Mouse (Mus musculus): ENCODE measurements around the gene Hspb6.

The Hspb6 gene

DNA sequence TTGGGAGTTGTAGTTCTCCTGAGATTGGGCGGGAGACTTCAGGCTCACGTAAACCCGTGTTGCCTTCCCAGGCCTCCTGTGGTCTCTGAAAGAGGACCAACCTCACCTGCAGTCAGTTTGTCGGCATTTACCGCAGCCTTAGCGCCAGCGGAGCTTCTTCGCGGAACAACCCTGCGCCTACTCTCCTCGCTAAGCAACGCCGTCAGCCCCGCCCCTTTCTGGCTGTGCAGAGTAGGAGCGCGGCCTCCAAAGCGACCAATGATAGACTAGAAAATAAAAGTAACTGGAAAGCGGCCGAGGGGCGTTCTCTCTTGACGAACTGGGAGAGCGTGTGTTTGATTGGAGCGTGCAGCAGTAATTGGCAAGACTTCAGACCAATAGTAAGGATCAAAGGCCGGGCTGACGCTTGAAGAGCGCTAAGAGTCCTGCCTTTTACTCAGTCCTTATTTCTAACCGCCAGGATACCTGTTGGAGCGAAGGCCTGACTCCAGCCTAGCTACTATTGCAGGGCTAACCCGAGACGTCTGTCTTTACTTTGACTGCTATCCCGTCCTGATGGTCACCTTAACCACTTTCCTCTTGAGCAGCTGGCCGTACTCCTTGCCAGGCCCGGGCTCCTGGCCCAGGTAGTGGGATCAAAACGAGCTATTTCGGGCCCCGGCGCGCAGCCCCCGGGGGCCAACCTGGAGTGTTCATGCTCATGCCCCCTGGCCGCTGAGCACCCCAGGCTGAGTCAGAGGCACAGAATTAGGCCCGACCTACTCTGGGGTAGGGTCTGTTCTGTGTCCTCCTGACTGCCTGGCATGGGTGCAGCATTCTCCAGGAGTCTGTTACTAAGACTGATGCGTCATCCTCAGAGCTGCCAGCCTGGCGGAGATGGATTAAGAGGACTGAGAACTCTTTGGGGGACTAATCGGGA is at the start of gene Hspb6, which contains the start of gene Proser3:
Hspb6 (plus strand) TSS at position 77 of the 919 bp plus-strand sequence.
Proser3 (minus strand) TSS at position 198 of the 919 bp plus-strand sequence.
- DNase-seq: peak; percentile 98

GRCm38 (mm10) chr7:30508061-30508460 is 43.9 kb upstream of the Hspb6 start:
- DNase-seq: no peak

DNA sequence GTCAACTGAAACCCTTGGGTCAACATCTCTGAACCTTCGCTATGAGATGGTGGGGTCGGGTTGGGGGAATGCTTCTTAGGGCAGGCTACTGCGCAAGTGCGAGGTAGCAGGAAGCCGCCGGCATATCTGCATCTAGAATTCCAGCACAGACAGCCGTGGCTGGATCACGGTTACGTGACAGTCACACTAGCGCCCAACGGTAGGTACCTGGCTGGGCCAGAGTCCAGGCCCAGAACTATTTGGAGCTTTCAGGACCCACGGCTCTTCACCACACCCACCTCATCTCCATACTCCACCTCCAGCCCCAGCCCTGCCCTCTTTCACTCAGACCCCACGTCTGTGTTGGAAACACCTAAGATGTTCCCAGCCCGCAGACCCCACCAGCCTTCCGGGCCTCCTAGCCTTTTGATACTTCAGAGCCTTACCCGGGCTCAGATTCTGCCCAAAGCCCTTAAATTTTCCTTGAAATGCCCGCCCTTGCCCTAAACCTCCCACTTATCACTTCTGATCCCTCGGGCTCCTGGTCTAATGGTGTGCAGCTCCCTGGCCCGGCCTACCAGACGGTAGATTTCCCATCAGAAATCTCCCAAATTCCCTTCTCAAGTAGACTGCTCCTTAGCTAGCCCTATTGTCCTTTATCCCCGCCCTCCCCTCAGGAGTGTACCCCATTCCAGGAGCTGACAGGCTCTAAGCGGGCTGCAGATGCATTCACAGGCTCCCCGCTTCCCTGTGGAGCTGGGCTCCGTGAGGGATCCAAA is 36.8 kb upstream of the Hspb6 start:
- DNase-seq: no peak

DNA sequence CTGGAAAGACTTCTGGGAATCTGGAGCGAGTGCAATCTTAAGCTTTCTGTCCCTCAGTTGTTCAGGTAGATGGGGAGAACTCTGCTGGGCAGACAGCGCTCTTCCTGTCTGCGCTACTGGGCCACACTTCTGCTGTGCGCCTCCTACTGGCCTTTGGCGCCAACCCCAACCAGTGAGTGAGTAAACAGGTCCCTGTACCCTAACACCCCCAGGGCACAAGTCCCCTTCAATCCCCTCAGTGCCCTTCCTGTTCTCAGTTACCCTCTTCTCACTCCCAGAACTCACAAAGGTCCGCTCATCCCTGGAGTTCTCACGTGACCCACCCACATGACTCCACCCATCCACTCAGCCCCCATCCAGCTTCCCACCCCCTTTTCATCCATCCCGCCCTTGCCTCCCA is 33.7 kb upstream of the Hspb6 start:
- DNase-seq: no peak

- no peak for DNase-seq
Observed at GRCm38 (mm10) chr7:30520396-30520795, 31.6 kb upstream of the Hspb6 start.

- no peak for DNase-seq
Observed at GRCm38 (mm10) chr7:30520856-30521255, 31.1 kb upstream of the Hspb6 start.

- no peak for DNase-seq
Observed at GRCm38 (mm10) chr7:30522871-30523270, 29.1 kb upstream of the Hspb6 start.

- no peak for DNase-seq
Observed at GRCm38 (mm10) chr7:30524487-30524886, 27.5 kb upstream of the Hspb6 start.

DNA sequence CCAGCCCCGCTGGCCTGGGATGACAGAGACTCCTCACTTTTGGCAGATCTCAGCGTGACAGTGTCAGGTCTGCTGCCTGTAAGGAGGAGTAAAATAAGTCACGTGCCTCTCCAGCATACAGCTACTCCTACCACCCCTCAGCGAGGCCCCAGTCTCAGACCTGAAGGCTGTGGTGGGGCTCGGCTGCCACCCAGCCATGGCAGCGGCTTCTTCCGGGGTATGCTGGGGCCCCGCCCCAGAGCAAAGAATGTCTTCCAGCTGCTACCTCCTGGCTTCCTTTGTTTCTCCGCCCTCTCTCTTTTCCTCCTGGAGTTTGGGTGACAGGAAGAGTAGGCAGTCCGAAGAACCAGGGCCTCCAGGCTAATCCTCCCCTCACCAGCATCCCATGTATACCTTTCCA is 26.0 kb upstream of the Hspb6 start:
- DNase-seq: no peak

- no peak for DNase-seq
Observed at GRCm38 (mm10) chr7:30526399-30526798, 25.6 kb upstream of the Hspb6 start.

DNA sequence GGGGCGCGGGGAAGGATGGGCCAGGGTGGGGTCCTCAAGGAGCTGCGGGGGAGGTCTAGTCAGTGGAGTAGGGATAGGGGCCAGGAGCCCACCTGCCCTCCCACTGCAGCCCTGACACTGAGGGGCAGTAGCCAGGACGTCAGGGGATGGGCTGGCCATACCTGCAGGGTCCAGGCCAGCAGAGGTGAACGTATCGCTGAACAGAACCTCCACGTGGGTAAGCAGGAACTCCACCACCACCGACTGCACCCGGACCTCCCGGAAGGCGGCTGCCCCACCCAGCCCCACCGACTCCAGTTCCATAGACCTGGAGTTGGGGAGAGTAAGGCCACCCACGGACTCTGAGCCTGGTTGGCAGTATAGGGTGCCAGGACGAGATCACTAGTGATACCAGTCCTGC is 25.0 kb upstream of the Hspb6 start:
- no peak for DNase-seq

DNA sequence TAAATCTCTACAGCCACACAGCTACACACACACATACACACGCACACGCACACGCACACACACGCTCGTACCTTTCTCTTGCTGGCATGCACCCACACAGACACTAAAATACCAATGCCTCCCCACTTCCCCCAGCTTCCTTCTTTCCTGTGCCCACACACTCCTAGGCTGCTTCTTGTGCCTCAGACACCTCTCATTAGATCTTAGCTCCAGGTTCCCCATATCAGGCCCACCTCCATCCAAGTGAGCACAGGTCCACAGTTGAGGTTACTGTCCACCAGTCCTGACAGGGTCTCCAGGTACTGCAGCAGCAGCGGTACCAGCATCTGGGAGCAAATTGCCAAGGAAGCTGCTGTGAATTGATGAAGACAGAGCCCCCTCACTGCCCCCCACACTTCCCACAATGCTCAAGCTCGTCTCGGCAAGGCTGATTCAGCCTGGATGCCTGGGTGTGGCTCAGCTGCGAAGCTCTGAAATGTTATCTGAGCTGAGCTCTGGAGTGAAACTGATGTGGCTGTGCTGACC is 20.6 kb upstream of the Hspb6 start:
- DNase-seq: no peak

- no peak for DNase-seq
Observed at GRCm38 (mm10) chr7:30532931-30533330, 19.0 kb upstream of the Hspb6 start.

- DNase-seq: no peak
Observed at GRCm38 (mm10) chr7:30533941-30534632, 17.9 kb upstream of the Hspb6 start.

DNA sequence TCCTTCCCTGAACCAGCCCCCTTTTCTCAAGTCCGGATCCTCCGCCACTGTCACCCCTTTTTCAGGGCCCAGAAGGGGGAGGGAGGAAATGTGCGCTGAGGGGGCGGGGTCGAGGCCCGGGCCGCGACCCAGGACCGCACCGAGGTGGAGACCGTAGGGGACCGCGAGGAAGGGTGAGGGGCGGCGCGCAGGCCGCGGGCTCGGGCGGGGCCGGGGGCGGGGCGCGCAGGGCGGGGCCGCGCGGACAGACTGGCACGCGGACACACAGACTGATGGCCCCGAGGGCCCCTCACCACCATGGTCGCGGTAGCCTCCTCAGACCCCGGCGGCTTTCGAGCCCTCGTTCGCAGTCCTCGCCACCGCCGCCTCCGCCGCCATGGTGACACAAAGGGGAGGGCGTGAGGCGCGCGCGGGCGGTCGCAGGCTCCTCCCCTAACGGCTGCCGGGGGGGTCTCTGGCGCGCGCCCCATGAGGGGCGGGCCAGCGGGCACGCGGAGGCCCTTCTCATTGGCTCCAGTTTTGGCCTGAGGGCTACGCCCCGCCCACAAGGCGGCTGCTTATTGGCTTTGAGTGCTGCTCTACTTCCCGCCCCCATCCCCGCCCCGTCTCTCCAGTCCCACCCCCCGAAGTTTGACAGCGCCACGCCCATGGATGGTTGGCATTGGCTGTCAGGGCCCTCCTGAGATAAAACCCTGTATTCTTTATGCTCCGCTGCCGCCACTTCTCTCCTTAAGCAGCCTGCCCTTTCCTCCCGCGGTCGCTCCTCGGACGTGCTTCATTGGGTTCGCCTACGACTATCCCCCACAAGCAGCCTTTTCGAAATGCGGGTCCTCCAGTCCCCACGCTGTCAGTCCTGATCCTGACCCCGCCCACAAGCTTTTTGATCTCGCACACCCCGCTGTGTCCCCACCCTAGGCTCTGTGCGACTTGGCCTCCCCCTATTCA is 17.1 kb upstream of the Hspb6 start, which contains the start of gene Arhgap33:
Arhgap33 (minus strand) TSS at position 428 of the 945 bp plus-strand sequence.
- peak; percentile 99 for DNase-seq

GRCm38 (mm10) chr7:30540572-30540971 is 11.4 kb upstream of the Hspb6 start:
- DNase-seq: no peak

GRCm38 (mm10) chr7:30544327-30544726 is 7.7 kb upstream of the Hspb6 start:
- no peak for DNase-seq

DNA sequence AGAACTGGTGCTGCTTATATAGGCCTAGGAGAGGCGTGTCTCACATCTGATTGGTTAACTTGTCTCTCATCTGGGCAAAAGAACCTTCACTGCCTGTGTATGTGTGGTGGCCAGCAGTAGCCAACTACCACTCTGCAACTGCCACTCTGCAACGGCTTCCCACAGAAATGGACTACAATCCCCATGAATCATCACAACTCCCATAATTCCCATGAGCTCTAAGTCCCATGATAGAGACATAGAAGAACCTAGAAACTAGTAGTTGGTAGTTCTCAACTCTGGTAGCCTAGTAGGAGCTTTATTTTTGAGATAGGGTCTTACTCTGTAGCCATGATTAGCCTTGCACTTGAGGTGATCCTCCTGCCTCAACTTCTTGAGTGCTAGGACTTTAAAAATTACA is 2.1 kb upstream of the Hspb6 start:
- DNase-seq: no peak

- no peak for DNase-seq
Observed at GRCm38 (mm10) chr7:30550603-30551002, 1.4 kb upstream of the Hspb6 start.

GRCm38 (mm10) chr7:30551445-30552101 is 405 bp upstream of the Hspb6 start:
- no peak for DNase-seq

DNA sequence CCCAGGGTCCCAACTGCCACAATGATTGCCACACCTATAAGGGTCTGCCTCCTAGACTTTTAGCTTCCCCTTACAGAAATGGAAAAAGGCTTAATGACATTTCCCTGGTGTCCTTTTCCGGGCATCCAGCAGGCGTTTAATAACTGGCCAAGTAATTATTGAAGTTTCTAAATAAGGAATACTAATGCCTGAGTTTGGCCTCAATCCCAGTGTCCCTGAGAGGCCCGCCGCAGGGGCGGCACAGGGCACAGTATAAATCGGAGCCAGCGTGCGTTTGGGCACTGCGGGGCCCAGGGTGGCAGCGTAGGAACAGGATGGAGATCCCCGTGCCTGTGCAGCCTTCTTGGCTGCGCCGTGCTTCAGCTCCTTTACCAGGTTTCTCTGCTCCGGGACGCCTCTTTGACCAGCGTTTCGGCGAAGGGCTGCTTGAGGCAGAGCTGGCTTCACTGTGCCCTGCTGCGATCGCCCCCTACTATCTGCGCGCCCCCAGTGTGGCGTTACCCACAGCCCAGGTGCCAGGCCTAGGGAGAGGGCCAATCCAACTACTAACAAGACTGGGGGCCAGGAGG is 1.1 kb downstream of the Hspb6 start:
- peak; percentile 54 for DNase-seq
